Mouse (Mus musculus): ENCODE data around the gene Trim16.

- no peak for TF ChIP-seq CTCF (conservative IDR thresholded peaks at IDR 0.05; ENCODE audit: insufficient read depth, insufficient read length, low read depth, low read length)
- TF ChIP-seq POLR2A (IDR thresholded peaks at IDR 0.05; ENCODE audit: low read depth, low read length), result no peak
These were observed 4.6 kb upstream of the Trim16 start for GRCm38 (mm10) chr11:62815438-62815837.

All from kidney, adult 2 months (tissue).